Mouse (Mus musculus) kidney, postnatal 0 days (tissue): ENCODE results near the gene Gper1. TPM values are rescaled to one million over a fixed set of nuclear protein-coding genes. Genes with fewer than 3 reads are reported as not detected.

ENCODE experiments used
- ATAC-seq: fragments of 200-750 bp; cut with Nextera tagmentation; replicated peaks from 2 replicates; pipeline ENCODE4 v1.8.0; 2017; ENCODE audit warnings: low read depth, moderate number of reproducible peaks, moderate TSS enrichment, moderate library complexity; ENCODE audit not compliant: low FRiP score
- DNase-seq: peaks from one replicate; pipeline ENCODE4 v3.0.0-alpha.2; 2016; ENCODE audit warnings: low spot score
- H3K27ac ChIP-seq: fragments of 300-500 bp; sonication (generic); 2 replicates; pipeline ENCODE4 v1.5.1; 2014; ENCODE audit warnings: mild to moderate bottlenecking
- H3K27me3 ChIP-seq: fragments of 300-500 bp; sonication (generic); 2 replicates; pipeline ENCODE4 v1.6.1; 2014; ENCODE audit warnings: low read length, mixed read lengths; ENCODE audit not compliant: insufficient read depth
- H3K36me3 ChIP-seq: fragments of 300-500 bp; sonication (generic); 2 replicates; pipeline ENCODE4 v1.6.1; 2014; ENCODE audit warnings: low read length, mixed read lengths; ENCODE audit not compliant: insufficient read depth
- H3K4me1 ChIP-seq: fragments of 300-500 bp; sonication (generic); replicated peaks from 2 replicates; pipeline ENCODE4 v1.6.1; 2014; ENCODE audit warnings: antibody characterized with exemption, low read length, mixed read lengths; ENCODE audit not compliant: insufficient read depth
- H3K4me2 ChIP-seq: fragments of 300-500 bp; sonication (generic); 2 replicates; pipeline ENCODE4 v1.6.1; 2014; ENCODE audit warnings: mild to moderate bottlenecking, low read length, moderate library complexity, mixed read lengths
- H3K4me3 ChIP-seq: fragments of 300-500 bp; sonication (generic); replicated peaks from 2 replicates; pipeline ENCODE4 v1.5.1; 2014; ENCODE audit warnings: low read depth, low read length
- H3K9ac ChIP-seq: fragments of 300-500 bp; sonication (generic); 2 replicates; pipeline ENCODE4 v1.6.1; 2014; ENCODE audit warnings: low read depth, low read length
- H3K9me3 ChIP-seq: fragments of 300-500 bp; sonication (generic); replicated peaks from 2 replicates; pipeline ENCODE4 v1.6.1; 2016; ENCODE audit warnings: low read length, inconsistent platforms, mixed read lengths
- CTCF ChIP-seq: IDR thresholded peaks from 2 replicates; pipeline ENCODE4 v1.5.1; 2016; ENCODE audit warnings: antibody characterized with exemption, low read depth, mild to moderate bottlenecking, moderate library complexity
- WGBS: fragments of 180-500 bp; shearing (Covaris S2); extraction: QIAGEN DNeasy Blood & Tissue Kit; methylation state at CpG from one replicate; pipeline ENCODE4 v1.1.7; 2014; 5-methylcytosine and 5-hydroxymethylcytosine counted together
- polyA plus RNA-seq: library from polyadenylated mRNA; unstranded; fragments of >200 nt; fragmentation: Nextera tagmentation; extraction: Ambion mirVana; gene quantifications from 2 replicates; pipeline ENCODE4 v1.2.1, GENCODE M21; 2015

The Gper1 gene
- polyA plus RNA-seq, 1 experiment from 2014 or later, result 11.3 TPM

DNA sequence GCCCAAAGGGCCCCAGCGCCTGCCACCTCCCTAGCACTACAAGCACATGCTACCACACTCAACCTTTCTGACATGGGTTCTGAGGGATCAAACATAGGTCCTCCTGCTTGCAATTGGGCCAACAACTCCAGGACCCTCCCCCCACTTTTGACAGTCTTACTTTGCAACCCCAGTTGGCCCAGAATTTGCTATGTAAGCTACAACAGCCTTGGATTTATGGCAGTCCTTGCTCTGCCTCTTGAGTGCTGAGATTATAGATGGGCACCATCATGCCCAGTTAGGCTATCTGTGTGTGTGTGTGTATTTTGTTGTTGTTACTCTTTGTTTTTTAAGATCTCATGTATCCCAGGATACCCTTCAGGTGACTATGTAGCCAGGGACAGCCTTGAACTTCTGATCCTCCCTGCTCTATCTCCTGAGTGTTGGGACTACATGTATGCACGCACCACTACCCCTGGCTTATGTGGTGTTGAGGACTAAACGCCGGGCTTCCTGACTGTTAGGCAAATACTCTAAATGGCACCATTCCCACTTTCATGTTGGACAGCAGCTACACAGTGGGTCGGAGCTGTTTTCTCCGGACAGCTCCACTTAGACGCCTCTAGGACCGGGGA lies 43.1 kb upstream of the Gper1 start:
- ATAC-seq (no peak), DNase-seq (no peak)
- Histone ChIP-seq H3K27ac (peak overlapping the region; percentile 95), H3K4me3 (peak overlapping the region; percentile 66), H3K4me1 (peaks cover 57% of the 10 kb centered on the region), H3K9me3 (no peaks in the 10 kb centered on the region), H3K36me3 (no peaks in the 10 kb centered on the region), H3K4me2 (peak overlapping the region; percentile 78), H3K9ac (peak overlapping the region; percentile 67), H3K27me3 (no peaks in the 10 kb centered on the region)
- no peak for TF ChIP-seq CTCF
- 16% methylated on average over 8 of the region's 8 CpGs for WGBS

GRCm38 (mm10) chr5:139380385-139381248 lies 42.3 kb upstream of the Gper1 start:
- ATAC-seq, result peak; percentile 82
- Histone ChIP-seq H3K4me3 (peak overlapping the region; percentile 66), H3K9ac (peak overlapping the region; percentile 67), H3K9me3 (no peaks in the 10 kb centered on the region), H3K27ac (peak overlapping the region; percentile 95), H3K4me1 (peaks cover 63% of the 10 kb centered on the region), H3K27me3 (no peaks in the 10 kb centered on the region), H3K36me3 (no peaks in the 10 kb centered on the region), H3K4me2 (peak overlapping the region; percentile 78)
- WGBS, result under 1% methylated on average over 71 of the region's 73 CpGs
- peak; percentile 96 for DNase-seq
- TF ChIP-seq CTCF, result no peak

- Histone ChIP-seq H3K4me3 (no peak overlapping the region; the same call in 1 of the 2 replicates), H3K9ac (no peak overlapping the region), H3K4me1 (peaks cover 68% of the 10 kb centered on the region)
These were observed 41.1 kb upstream of the Gper1 start for GRCm38 (mm10) chr5:139381586-139382513.

DNA sequence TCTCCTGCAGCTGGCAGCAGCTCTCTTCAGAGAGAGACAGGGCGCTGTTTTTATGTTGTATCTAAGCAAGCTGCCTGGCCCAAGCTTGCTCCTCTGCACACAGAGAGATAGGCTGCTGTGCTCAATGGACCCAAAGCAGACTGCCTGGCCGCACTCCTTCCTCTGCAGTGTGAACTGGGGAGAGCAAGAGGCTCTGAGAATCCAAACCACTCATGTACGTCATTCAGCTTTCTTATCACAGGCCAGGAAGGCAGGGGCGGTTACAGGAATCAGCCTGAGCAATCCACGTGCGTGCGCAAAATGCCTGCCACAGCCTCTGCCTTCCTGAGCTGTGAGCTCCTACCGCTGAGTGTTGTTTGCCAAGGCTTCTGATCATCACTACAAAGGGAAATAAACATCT lies 40.2 kb upstream of the Gper1 start:
- Histone ChIP-seq H3K36me3 (no peaks in the 10 kb centered on the region), H3K9ac (0 out of 2 replicates have a peak overlapping the region, but pooled peaks have one; percentile 29), H3K9me3 (no peaks in the 10 kb centered on the region), H3K27ac (peak overlapping the region; percentile 72), H3K4me1 (peaks cover 59% of the 10 kb centered on the region), H3K4me2 (peak overlapping the region; percentile 23), H3K4me3 (no peak overlapping the region), H3K27me3 (no peaks in the 10 kb centered on the region)
- WGBS, result 48% methylated on average over 8 of the region's 8 CpGs
- TF ChIP-seq CTCF, result no peak
- ATAC-seq (no peak), DNase-seq (peak; percentile 57)

More at GRCm38 (mm10) chr5:139381586-139382513, 41.1 kb upstream of the Gper1 start:
- Histone ChIP-seq H3K27me3 (no peaks in the 10 kb centered on the region), H3K27ac (peak overlapping the region; percentile 72), H3K36me3 (no peaks in the 10 kb centered on the region), H3K4me2 (peak overlapping the region; percentile 78), H3K9me3 (no peaks in the 10 kb centered on the region)
- DNase-seq (no peak), ATAC-seq (no peak)
- WGBS, result 70% methylated on average over 17 of the region's 18 CpGs
- no peak for TF ChIP-seq CTCF

GRCm38 (mm10) chr5:139383234-139383633 lies 39.7 kb upstream of the Gper1 start:
- Histone ChIP-seq H3K27me3 (no peaks in the 10 kb centered on the region), H3K4me1 (peaks cover 58% of the 10 kb centered on the region), H3K36me3 (no peaks in the 10 kb centered on the region), H3K9me3 (no peaks in the 10 kb centered on the region), H3K4me3 (no peak overlapping the region), H3K4me2 (no peak overlapping the region), H3K27ac (peak overlapping the region; percentile 72), H3K9ac (no peak overlapping the region)
- no peak for DNase-seq
- TF ChIP-seq CTCF, result no peak
- WGBS, result 73% methylated on average over 9 of the region's 9 CpGs
- ATAC-seq, result no peak

GRCm38 (mm10) chr5:139384531-139384930 lies 38.4 kb upstream of the Gper1 start:
- 25% methylated on average over 10 of the region's 10 CpGs for WGBS
- Histone ChIP-seq H3K9me3 (no peaks in the 10 kb centered on the region), H3K27ac (peak overlapping the region; percentile 55; the same call in 1 of the 2 replicates), H3K4me2 (0 out of 2 replicates have a peak overlapping the region, but pooled peaks have one; percentile 26), H3K36me3 (no peaks in the 10 kb centered on the region), H3K4me1 (peaks cover 58% of the 10 kb centered on the region), H3K27me3 (no peaks in the 10 kb centered on the region), H3K4me3 (no peak overlapping the region), H3K9ac (0 out of 2 replicates have a peak overlapping the region, but pooled peaks have one; percentile 19)
- no peak for TF ChIP-seq CTCF
- ATAC-seq (peak; percentile 63), DNase-seq (peak; percentile 90)
